Mouse (Mus musculus): ENCODE measurements around the gene Slc22a12. TPM values are rescaled to one million over a fixed set of nuclear protein-coding genes. Genes with fewer than 3 reads are reported as not detected.

Slc22a12 gene
- polyA plus RNA-seq, 1 experiment from 2014 or later = not detected

DNA sequence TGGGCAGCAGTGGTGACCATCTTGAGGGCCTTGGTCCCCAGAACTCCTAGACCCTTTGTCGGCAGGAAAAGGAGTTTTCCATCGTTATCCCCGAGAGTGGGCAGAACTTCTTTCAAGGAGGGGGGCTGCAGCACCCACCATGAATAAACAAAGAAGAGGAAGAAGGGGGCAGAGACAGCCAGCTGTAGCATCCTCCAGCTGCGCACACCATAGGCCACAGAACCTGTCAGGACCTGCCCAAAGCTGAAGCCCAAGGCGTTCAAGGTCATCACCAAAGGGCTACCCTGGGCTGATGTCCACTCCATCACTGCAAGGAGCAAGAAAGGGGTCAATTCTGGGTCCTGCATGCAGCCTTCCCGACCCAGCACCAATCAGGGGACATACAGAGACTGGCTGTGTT lies 2.6 kb downstream of the Slc22a12 start:
- H3K4me1 ChIP-seq (replicated peaks) = no peaks in the 10 kb centered on the region
- WGBS = 66% methylated on average over 6 of the region's 6 CpGs
- no peak for ATAC-seq (ENCODE audit: insufficient number of reproducible peaks, low FRiP score)
- H3K36me3 ChIP-seq = no peaks in the 10 kb centered on the region
- H3K9ac ChIP-seq = no peak overlapping the region
- peaks cover 44% of the 10 kb centered on the region for H3K27me3 ChIP-seq (replicated peaks)
- H3K4me2 ChIP-seq = no peak overlapping the region
- no peaks in the 10 kb centered on the region for H3K9me3 ChIP-seq (replicated peaks)
- H3K4me3 ChIP-seq = no peak overlapping the region
- H3K27ac ChIP-seq (ENCODE audit: poor library complexity, severe bottlenecking) = no peak overlapping the region

DNA sequence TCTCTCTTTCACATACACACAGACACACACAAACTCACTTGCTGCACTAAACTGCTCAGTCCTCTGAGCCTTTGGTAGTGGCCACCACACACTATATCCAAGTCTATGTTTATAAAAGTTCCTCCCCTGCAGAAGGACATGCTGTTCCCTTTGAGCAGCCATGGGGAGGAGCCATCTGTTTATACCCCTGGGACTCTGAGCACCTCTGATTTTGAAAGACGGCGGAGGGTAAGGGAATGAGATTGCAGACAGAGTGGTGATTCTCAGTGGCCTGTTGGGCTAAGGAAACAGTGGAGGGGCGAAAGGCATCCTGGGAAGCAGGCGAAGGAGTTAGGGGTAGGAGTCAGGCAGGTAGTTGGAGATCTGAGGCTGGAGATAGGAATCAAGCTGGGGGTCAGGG lies 3.2 kb downstream of the Slc22a12 start:
- no peak overlapping the region for H3K9ac ChIP-seq
- H3K27me3 ChIP-seq (replicated peaks) = peaks cover 50% of the 10 kb centered on the region
- H3K9me3 ChIP-seq (replicated peaks) = no peaks in the 10 kb centered on the region
- no peak overlapping the region for H3K4me3 ChIP-seq
- H3K27ac ChIP-seq (ENCODE audit: poor library complexity, severe bottlenecking) = no peak overlapping the region
- H3K4me2 ChIP-seq = no peak overlapping the region
- WGBS = 80% methylated on average over 4 of the region's 4 CpGs
- H3K4me1 ChIP-seq (replicated peaks) = no peaks in the 10 kb centered on the region
- H3K36me3 ChIP-seq = no peaks in the 10 kb centered on the region
- ATAC-seq (ENCODE audit: insufficient number of reproducible peaks, low FRiP score) = no peak

- ATAC-seq (ENCODE audit: insufficient number of reproducible peaks, low FRiP score) = no peak
- no peaks in the 10 kb centered on the region for H3K4me1 ChIP-seq (replicated peaks)
- H3K4me3 ChIP-seq = no peak overlapping the region
- no peak overlapping the region for H3K9ac ChIP-seq
- no peaks in the 10 kb centered on the region for H3K36me3 ChIP-seq
- peaks cover 54% of the 10 kb centered on the region for H3K27me3 ChIP-seq (replicated peaks)
- no peak overlapping the region for H3K4me2 ChIP-seq
- H3K9me3 ChIP-seq (replicated peaks) = no peaks in the 10 kb centered on the region
- no peak overlapping the region for H3K27ac ChIP-seq (ENCODE audit: poor library complexity, severe bottlenecking)
- WGBS = 79% methylated on average over 6 of the region's 6 CpGs
Observed at GRCm38 (mm10) chr19:6538546-6538945, 4.3 kb downstream of the Slc22a12 start.

GRCm38 (mm10) chr19:6537526-6537925 lies 5.3 kb downstream of the Slc22a12 start:
- 44% methylated on average over 8 of the region's 8 CpGs for WGBS
- peaks cover 64% of the 10 kb centered on the region for H3K27me3 ChIP-seq (replicated peaks)
- no peak for ATAC-seq (ENCODE audit: insufficient number of reproducible peaks, low FRiP score)

GRCm38 (mm10) chr19:6536696-6537095 lies 6.1 kb downstream of the Slc22a12 start:
- Histone ChIP-seq H3K27me3 (replicated peaks) (peaks cover 70% of the 10 kb centered on the region), H3K36me3 (no peaks in the 10 kb centered on the region), H3K9me3 (replicated peaks) (no peaks in the 10 kb centered on the region), H3K27ac (ENCODE audit: poor library complexity, severe bottlenecking) (no peak overlapping the region), H3K4me2 (no peak overlapping the region), H3K9ac (no peak overlapping the region), H3K4me1 (replicated peaks) (peaks cover 11% of the 10 kb centered on the region), H3K4me3 (no peak overlapping the region)
- ATAC-seq (ENCODE audit: insufficient number of reproducible peaks, low FRiP score) = no peak
- WGBS = 71% methylated on average over 6 of the region's 6 CpGs

More at GRCm38 (mm10) chr19:6537526-6537925, 5.3 kb downstream of the Slc22a12 start:
- H3K9ac ChIP-seq = no peak overlapping the region
- H3K36me3 ChIP-seq = no peaks in the 10 kb centered on the region
- no peak overlapping the region for H3K27ac ChIP-seq (ENCODE audit: poor library complexity, severe bottlenecking)
- 0 out of 2 replicates have a peak, but pooled peaks cover 3% of the 10 kb centered on the region for H3K4me1 ChIP-seq (replicated peaks)
- H3K9me3 ChIP-seq (replicated peaks) = no peaks in the 10 kb centered on the region
- H3K4me2 ChIP-seq = no peak overlapping the region
- no peak overlapping the region for H3K4me3 ChIP-seq

DNA sequence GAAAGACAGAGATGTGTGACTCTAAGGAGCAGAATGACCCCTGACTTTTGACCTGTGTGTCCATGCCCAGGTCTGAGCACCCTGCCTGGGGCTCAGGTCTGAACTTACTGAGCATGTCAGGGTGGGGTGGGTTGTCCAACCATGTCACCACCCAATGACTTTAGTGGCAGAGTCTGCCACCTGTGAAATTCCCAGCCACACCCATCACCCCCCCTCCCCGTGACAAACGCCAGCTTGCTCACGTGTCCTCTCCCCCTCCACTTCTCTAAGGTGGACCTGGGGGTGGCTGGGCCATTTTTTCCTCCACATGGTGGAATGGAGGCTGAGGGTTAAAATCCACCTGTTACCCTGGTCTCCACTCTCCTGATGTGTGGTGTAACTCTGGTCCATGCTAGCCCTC lies 6.6 kb downstream of the Slc22a12 start:
- no peak overlapping the region for H3K4me2 ChIP-seq
- H3K27ac ChIP-seq (ENCODE audit: poor library complexity, severe bottlenecking) = no peak overlapping the region
- no peaks in the 10 kb centered on the region for H3K36me3 ChIP-seq
- 58% methylated on average over 3 of the region's 3 CpGs for WGBS
- ATAC-seq (ENCODE audit: insufficient number of reproducible peaks, low FRiP score) = no peak
- H3K4me1 ChIP-seq (replicated peaks) = peaks cover 16% of the 10 kb centered on the region
- no peak overlapping the region for H3K9ac ChIP-seq
- peaks cover 75% of the 10 kb centered on the region for H3K27me3 ChIP-seq (replicated peaks)
- no peak overlapping the region for H3K4me3 ChIP-seq
- H3K9me3 ChIP-seq (replicated peaks) = no peaks in the 10 kb centered on the region

DNA sequence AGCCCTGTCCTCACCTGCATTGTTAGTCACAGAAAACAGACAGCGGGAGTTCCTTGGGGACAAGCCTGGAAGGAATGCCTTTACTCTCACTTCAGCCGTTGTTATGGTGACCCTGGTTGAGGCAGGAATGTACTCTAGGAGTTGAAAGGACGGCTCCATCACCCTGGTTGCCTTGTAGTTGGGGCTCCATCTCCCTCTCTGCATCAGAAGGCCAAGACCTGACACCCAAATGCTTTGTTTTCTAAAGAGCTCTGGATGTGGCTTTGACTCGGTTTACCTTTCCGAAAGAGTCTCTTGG lies 8.8 kb downstream of the Slc22a12 start:
- H3K4me2 ChIP-seq = no peak overlapping the region
- peaks cover 29% of the 10 kb centered on the region for H3K4me1 ChIP-seq (replicated peaks)
- WGBS = 56% methylated on average over 5 of the region's 5 CpGs
- H3K4me3 ChIP-seq = no peak overlapping the region
- no peak for ATAC-seq (ENCODE audit: insufficient number of reproducible peaks, low FRiP score)
- H3K36me3 ChIP-seq = no peaks in the 10 kb centered on the region
- H3K9me3 ChIP-seq (replicated peaks) = no peaks in the 10 kb centered on the region
- peaks cover 77% of the 10 kb centered on the region for H3K27me3 ChIP-seq (replicated peaks)
- H3K9ac ChIP-seq = no peak overlapping the region
- H3K27ac ChIP-seq (ENCODE audit: poor library complexity, severe bottlenecking) = no peak overlapping the region

DNA sequence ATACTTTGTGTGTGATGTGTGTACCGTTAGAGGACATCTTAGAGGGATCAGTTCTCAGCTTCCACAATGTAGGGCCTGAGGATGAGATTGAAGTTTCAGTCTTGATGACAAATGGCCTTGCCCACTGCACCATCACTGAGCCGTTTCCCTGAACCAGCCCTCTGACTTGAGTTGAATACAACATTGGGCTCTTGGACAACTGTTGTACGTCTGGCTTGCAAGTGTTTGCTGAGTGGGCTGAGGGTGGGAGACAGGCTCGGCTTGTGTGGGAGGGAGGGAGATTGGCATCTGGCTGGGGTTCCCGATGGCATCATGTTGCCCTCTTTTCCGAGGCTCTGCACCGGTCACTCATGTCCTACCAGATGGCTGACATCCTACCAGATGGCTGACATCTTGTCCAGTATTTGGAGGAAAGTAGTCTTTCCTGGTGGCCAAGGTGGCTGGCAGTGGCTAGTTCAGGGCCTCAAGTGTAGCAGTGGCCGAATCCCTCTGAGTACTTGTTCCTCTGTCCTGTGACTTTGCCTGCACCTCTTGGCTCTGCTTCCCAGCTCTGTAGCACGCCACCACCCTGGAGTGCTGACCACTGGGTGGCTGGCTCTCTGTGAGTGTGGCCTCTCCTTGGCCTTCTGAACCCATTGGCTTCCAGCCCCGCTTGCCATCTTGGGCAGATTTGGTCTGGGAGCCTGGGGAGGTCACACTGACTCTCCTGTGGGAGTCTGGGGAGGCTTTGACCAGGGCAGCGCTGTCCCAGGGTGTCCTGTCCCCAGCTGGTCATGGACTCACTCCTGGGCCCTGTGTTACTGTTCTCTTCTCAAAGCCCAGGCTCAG lies 9.3 kb downstream of the Slc22a12 start:
- ATAC-seq (ENCODE audit: insufficient number of reproducible peaks, low FRiP score) = no peak
- Histone ChIP-seq H3K27me3 (replicated peaks) (peaks cover 75% of the 10 kb centered on the region), H3K4me3 (no peak overlapping the region), H3K9me3 (replicated peaks) (no peaks in the 10 kb centered on the region), H3K27ac (ENCODE audit: poor library complexity, severe bottlenecking) (no peak overlapping the region), H3K9ac (no peak overlapping the region), H3K36me3 (no peaks in the 10 kb centered on the region), H3K4me2 (no peak overlapping the region), H3K4me1 (replicated peaks) (peaks cover 29% of the 10 kb centered on the region)
- WGBS = 74% methylated on average over 11 of the region's 11 CpGs

DNA sequence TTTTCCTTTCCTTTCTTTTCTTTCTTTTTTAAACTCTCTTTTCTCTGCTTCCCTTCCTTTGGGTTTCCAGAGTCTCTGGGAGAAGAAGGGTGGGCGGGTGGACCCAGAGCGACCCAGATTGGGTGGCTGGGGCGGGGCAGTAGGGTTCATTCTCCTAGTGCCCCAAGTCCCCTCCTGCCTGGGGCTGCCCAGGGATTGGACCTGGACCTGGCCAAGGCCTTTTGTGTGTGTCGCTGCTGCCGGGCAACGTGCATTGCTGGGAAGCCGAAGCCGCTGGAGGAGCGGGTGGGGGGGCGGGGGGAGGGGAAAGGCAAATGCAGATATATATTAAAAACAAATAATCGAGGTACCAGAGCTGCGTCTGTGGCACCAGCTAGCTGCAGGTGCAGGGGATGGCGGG lies 10.2 kb downstream of the Slc22a12 start:
- no peak overlapping the region for H3K9ac ChIP-seq

DNA sequence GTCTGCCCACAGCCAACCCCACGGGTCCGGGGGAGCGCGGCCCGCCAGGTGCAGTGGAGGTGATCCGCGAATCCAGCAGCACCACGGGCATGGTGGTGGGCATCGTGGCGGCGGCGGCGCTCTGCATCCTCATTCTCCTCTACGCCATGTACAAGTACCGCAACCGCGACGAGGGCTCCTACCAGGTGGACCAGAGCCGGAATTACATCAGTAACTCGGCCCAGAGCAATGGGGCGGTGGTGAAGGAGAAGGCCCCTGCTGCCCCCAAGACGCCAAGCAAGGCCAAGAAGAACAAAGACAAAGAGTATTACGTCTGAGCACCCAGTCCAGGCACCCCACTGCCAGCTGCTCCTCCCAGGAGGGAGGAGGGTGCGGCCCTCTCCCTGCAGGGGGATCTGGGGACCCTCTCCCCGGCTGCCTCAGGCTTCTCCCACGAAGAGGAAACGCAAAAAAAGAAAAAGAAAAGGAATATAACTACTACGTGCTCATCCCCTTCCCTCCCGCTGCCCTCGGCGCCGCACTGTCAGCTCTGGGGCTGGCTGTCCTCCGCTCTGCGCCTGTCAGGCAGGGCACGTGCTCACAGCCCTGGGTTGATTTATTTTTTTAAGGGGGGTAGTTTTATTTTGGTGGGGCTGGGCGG lies 10.9 kb downstream of the Slc22a12 start:
- WGBS = 2% methylated on average over 36 of the region's 36 CpGs
- peaks cover 78% of the 10 kb centered on the region for H3K27me3 ChIP-seq (replicated peaks)
- H3K9me3 ChIP-seq (replicated peaks) = no peaks in the 10 kb centered on the region
- no peak overlapping the region for H3K27ac ChIP-seq (ENCODE audit: poor library complexity, severe bottlenecking)
- ATAC-seq (ENCODE audit: insufficient number of reproducible peaks, low FRiP score) = no peak
- H3K4me1 ChIP-seq (replicated peaks) = peaks cover 29% of the 10 kb centered on the region
- peak overlapping the region; percentile 52 for H3K4me3 ChIP-seq
- peak overlapping the region; percentile 63; the same call in 1 of the 2 replicates for H3K9ac ChIP-seq
- H3K36me3 ChIP-seq = no peaks in the 10 kb centered on the region
- peak overlapping the region; percentile 84 for H3K4me2 ChIP-seq

More for the DNA sequence above, 10.2 kb downstream of the Slc22a12 start:
- no peaks in the 10 kb centered on the region for H3K9me3 ChIP-seq (replicated peaks)
- H3K4me2 ChIP-seq = peak overlapping the region; percentile 84
- H3K27ac ChIP-seq (ENCODE audit: poor library complexity, severe bottlenecking) = no peak overlapping the region
- H3K36me3 ChIP-seq = no peaks in the 10 kb centered on the region
- H3K4me3 ChIP-seq = peak overlapping the region; percentile 52
- H3K27me3 ChIP-seq (replicated peaks) = peaks cover 83% of the 10 kb centered on the region
- WGBS = 8% methylated on average over 12 of the region's 13 CpGs
- H3K4me1 ChIP-seq (replicated peaks) = peaks cover 29% of the 10 kb centered on the region
- no peak for ATAC-seq (ENCODE audit: insufficient number of reproducible peaks, low FRiP score)

GRCm38 (mm10) chr19:6531011-6531631 lies 11.7 kb downstream of the Slc22a12 start:
- WGBS = under 1% methylated on average over 53 of the region's 56 CpGs
- ATAC-seq (ENCODE audit: insufficient number of reproducible peaks, low FRiP score) = no peak
- Histone ChIP-seq H3K9me3 (replicated peaks) (no peaks in the 10 kb centered on the region), H3K4me1 (replicated peaks) (peaks cover 29% of the 10 kb centered on the region), H3K9ac (peak overlapping the region; percentile 63), H3K4me2 (peak overlapping the region; percentile 84), H3K27ac (ENCODE audit: poor library complexity, severe bottlenecking) (no peak overlapping the region), H3K27me3 (replicated peaks) (peaks cover 75% of the 10 kb centered on the region), H3K4me3 (peak overlapping the region; percentile 52), H3K36me3 (no peaks in the 10 kb centered on the region)
